In genomic region chr9:76014631-76015531, GRCm38 (mm10) we compare ENCODE assay signal across 9 mouse cellular contexts. TPM values are rescaled to one million over a fixed set of nuclear protein-coding genes. Genes with fewer than 3 reads are reported as not detected.
DNase-seq lines count a peak whose midpoint lies in the region; ATAC-seq and TF ChIP-seq lines count a peak whose summit lies in the region.
"Had no signal": no experiment of that assay in that cellular context is flagged by ENCODE, and none has a peak within 500 bp of the region (broad histone marks: within the 10 kb centered on the region; RNA-seq: fewer than 3 reads in every experiment).

Gene Hmgcll1, plus strand, starts transcription at chr9:76014855.

- no peak for DNase-seq in heart, postnatal 0 days (ENCODE audit: low spot score)
- no peak for DNase-seq in heart, adult 18-20 months
- DNase-seq in adrenal gland, postnatal 36 days, result peak; percentile 22 to 30
- DNase-seq in kidney, postnatal 0 days (ENCODE audit: low spot score), result no peak
- DNase-seq in right cerebral cortex, adult 18-20 months, result peak; percentile 84
- DNase-seq in gastrocnemius, postnatal 10 days, result no peak

- H3K4me2 ChIP-seq in heart, postnatal 0 days (ENCODE audit: low read depth, low read length), result peak within 1 kb of the TSS; percentile 82
- H3K4me2 ChIP-seq in embryonic facial prominence, embryonic 15.5 days (replicated peaks), result peak within 1 kb of the TSS; percentile 88
- H3K4me2 ChIP-seq in kidney, postnatal 0 days (ENCODE audit: low read length), result peak within 1 kb of the TSS; percentile 94
- peak within 1 kb of the TSS; percentile 81 for H3K4me2 ChIP-seq in liver, embryonic 12.5 days

- no peaks in the 10 kb centered on the region; the same call in 1 of the 2 replicates for H3K27me3 ChIP-seq in heart, postnatal 0 days (ENCODE audit: control insufficient read depth, insufficient read depth, low read length)
- no peaks in the 10 kb centered on the region for H3K27me3 ChIP-seq in embryonic facial prominence, embryonic 15.5 days
- H3K27me3 ChIP-seq in kidney, postnatal 0 days (ENCODE audit: insufficient read depth, low read length), result no peaks in the 10 kb centered on the region
- no peaks in the 10 kb centered on the region for H3K27me3 ChIP-seq in liver, embryonic 12.5 days (replicated peaks)

- peak within 1 kb of the TSS; percentile 55 for H3K4me3 ChIP-seq in heart, postnatal 0 days (ENCODE audit: low read depth, low read length)
- H3K4me3 ChIP-seq in embryonic facial prominence, embryonic 15.5 days (replicated peaks), result peak within 1 kb of the TSS; percentile 52
- peak within 1 kb of the TSS; percentile 47 for H3K4me3 ChIP-seq in kidney, postnatal 0 days (replicated peaks; ENCODE audit: low read depth, low read length)
- H3K4me3 ChIP-seq in liver, embryonic 12.5 days, result peak within 1 kb of the TSS; percentile 60
- H3K4me3 ChIP-seq: myocyte had no signal

- no peak for TF ChIP-seq EP300 in heart, postnatal 0 days (IDR thresholded peaks at IDR 0.05; ENCODE audit: low read depth)

- no peak within 1 kb of the TSS for H3K27ac ChIP-seq in heart, postnatal 0 days (ENCODE audit: low read depth)
- peak within 1 kb of the TSS; percentile 39 for H3K27ac ChIP-seq in embryonic facial prominence, embryonic 15.5 days (replicated peaks)
- no peak within 1 kb of the TSS for H3K27ac ChIP-seq in kidney, postnatal 0 days
- H3K27ac ChIP-seq in liver, embryonic 12.5 days, result no peak within 1 kb of the TSS

- H3K9me3 ChIP-seq in heart, postnatal 0 days (replicated peaks; ENCODE audit: control insufficient read depth, low read length), result no peaks in the 10 kb centered on the region
- no peaks in the 10 kb centered on the region for H3K9me3 ChIP-seq in embryonic facial prominence, embryonic 15.5 days (replicated peaks)
- no peaks in the 10 kb centered on the region for H3K9me3 ChIP-seq in kidney, postnatal 0 days (replicated peaks; ENCODE audit: low read length)
- no peaks in the 10 kb centered on the region for H3K9me3 ChIP-seq in liver, embryonic 12.5 days (replicated peaks)

- WGBS in heart, postnatal 0 days, result 15% methylated on average over 30 of the region's 40 CpGs
- WGBS in embryonic facial prominence, embryonic 15.5 days, result 4% methylated on average over 40 of the region's 40 CpGs
- WGBS in kidney, postnatal 0 days, result 7% methylated on average over 40 of the region's 40 CpGs
- WGBS in liver, embryonic 12.5 days (ENCODE audit: insufficient replicate concordance), result 14% methylated on average over 40 of the region's 40 CpGs

- no peaks in the 10 kb centered on the region for H3K36me3 ChIP-seq in heart, postnatal 0 days (replicated peaks; ENCODE audit: control insufficient read depth, insufficient read depth, low read length)
- no peaks in the 10 kb centered on the region for H3K36me3 ChIP-seq in embryonic facial prominence, embryonic 15.5 days
- no peaks in the 10 kb centered on the region for H3K36me3 ChIP-seq in kidney, postnatal 0 days (ENCODE audit: insufficient read depth, low read length)
- no peaks in the 10 kb centered on the region for H3K36me3 ChIP-seq in liver, embryonic 12.5 days

- ATAC-seq in heart, postnatal 0 days (ENCODE audit: insufficient read depth, low read depth), result peak; percentile 30; the same call in 1 of the 2 replicates
- peak; percentile 73 for ATAC-seq in embryonic facial prominence, embryonic 15.5 days (ENCODE audit: insufficient number of reproducible peaks, low FRiP score, low TSS enrichment, low read depth)
- ATAC-seq in kidney, postnatal 0 days (replicated peaks; ENCODE audit: low FRiP score, low read depth), result peak; percentile 78
- ATAC-seq in liver, embryonic 12.5 days, result peak; percentile 84

- H3K9ac ChIP-seq in heart, postnatal 0 days (replicated peaks; ENCODE audit: low read depth, low read length), result peak within 1 kb of the TSS; percentile 45; the same call in 1 of the 2 replicates
- peak within 1 kb of the TSS; percentile 31; the same call in 1 of the 2 replicates for H3K9ac ChIP-seq in embryonic facial prominence, embryonic 15.5 days
- H3K9ac ChIP-seq in kidney, postnatal 0 days (ENCODE audit: low read depth, low read length), result peak within 1 kb of the TSS; percentile 52
- H3K9ac ChIP-seq in liver, embryonic 12.5 days, result peak within 1 kb of the TSS; percentile 51

- peaks cover 4% of the 10 kb centered on the region for H3K4me1 ChIP-seq in heart, postnatal 0 days (ENCODE audit: control insufficient read depth, insufficient read depth)
- peaks cover 10% of the 10 kb centered on the region; the same call in 1 of the 2 replicates for H3K4me1 ChIP-seq in embryonic facial prominence, embryonic 15.5 days
- H3K4me1 ChIP-seq in kidney, postnatal 0 days (replicated peaks; ENCODE audit: insufficient read depth, low read length), result 0 out of 2 replicates have a peak, but pooled peaks cover 6% of the 10 kb centered on the region
- H3K4me1 ChIP-seq in liver, embryonic 12.5 days, result peaks cover 20% of the 10 kb centered on the region

- TF ChIP-seq CTCF in heart, postnatal 0 days (IDR thresholded peaks at IDR 0.05; ENCODE audit: low read depth), result no peak
- no peak for TF ChIP-seq CTCF in kidney, postnatal 0 days (IDR thresholded peaks at IDR 0.05; ENCODE audit: low read depth)

RNA-seq across cellular contexts. Expression of gene Hmgcll1, which starts in this region (rescaled TPM):
- 1.3 TPM in 1 of 2 replicates, not detected in the other for total RNA-seq in heart, postnatal 0 days (2014; rRNA removed; ENCODE audit: low replicate concordance)
- polyA plus RNA-seq in heart, postnatal 0 days (2015; fragmentation: Nextera tagmentation; extraction: Ambion mirVana), result 0.37 TPM in 2 replicates
- under 1 TPM in 1 of 2 experiments, not detected in 1; 0.15 TPM for total RNA-seq in heart, adult 18-20 months (2021)
- 1 to 10 TPM; 1.5 to 2.0 TPM for total RNA-seq in adrenal gland, postnatal 36 days (2021)
- polyA plus RNA-seq in embryonic facial prominence, embryonic 15.5 days (2015; fragmentation: Nextera tagmentation; extraction: Ambion mirVana), result 2.4 and 3.2 TPM in 2 replicates
- polyA plus RNA-seq in kidney, postnatal 0 days (2015; fragmentation: Nextera tagmentation; extraction: Ambion mirVana), result 2.0 and 2.1 TPM in 2 replicates
- polyA plus RNA-seq in liver, embryonic 12.5 days (2016; fragmentation: Nextera tagmentation; extraction: Ambion mirVana), result 0.21 and 0.57 TPM in 2 replicates
- total RNA-seq in gastrocnemius, postnatal 10 days (2021), result under 1 TPM; 0.56 to 0.70 TPM

Comparison
In these comparisons a context has a peak if more than half of its experiments do, and no peak if none do; other contexts are left out.
1. Peak in ATAC-seq, H3K4me3 ChIP-seq, H3K9ac ChIP-seq and H3K4me2 ChIP-seq in liver, embryonic 12.5 days; RNA of the gene not detected or under 1 TPM.
2. ATAC-seq: peak in every context shown above with its lines; median percentile 84 in liver, embryonic 12.5 days; 78 in kidney, postnatal 0 days; 73 in embryonic facial prominence, embryonic 15.5 days; 30 in heart, postnatal 0 days.
3. DNase-seq: peak in adrenal gland, postnatal 36 days (2 of 2) and right cerebral cortex, adult 18-20 months (single experiment); none in heart, postnatal 0 days (single experiment), heart, adult 18-20 months (0 of 2), kidney, postnatal 0 days (single experiment) and gastrocnemius, postnatal 10 days (single experiment).
4. Peak in every context shown above with its lines, with median percentiles within 50 percentile points of each other: H3K4me2 ChIP-seq, H3K4me3 ChIP-seq and H3K9ac ChIP-seq.